Mouse (Mus musculus) liver (tissue): ENCODE results near the gene Pebp1.

Experiments used
- DNase-seq: peaks from one replicate; pipeline ENCODE4 v3.0.0-alpha.2; 2020; ENCODE audit warnings: mixed read lengths

Pebp1 gene

GRCm38 (mm10) chr5:117240321-117240731, 47.1 kb downstream of the Pebp1 start:
- no peak for DNase-seq

GRCm38 (mm10) chr5:117239106-117239505, 48.3 kb downstream of the Pebp1 start:
- no peak for DNase-seq

DNA sequence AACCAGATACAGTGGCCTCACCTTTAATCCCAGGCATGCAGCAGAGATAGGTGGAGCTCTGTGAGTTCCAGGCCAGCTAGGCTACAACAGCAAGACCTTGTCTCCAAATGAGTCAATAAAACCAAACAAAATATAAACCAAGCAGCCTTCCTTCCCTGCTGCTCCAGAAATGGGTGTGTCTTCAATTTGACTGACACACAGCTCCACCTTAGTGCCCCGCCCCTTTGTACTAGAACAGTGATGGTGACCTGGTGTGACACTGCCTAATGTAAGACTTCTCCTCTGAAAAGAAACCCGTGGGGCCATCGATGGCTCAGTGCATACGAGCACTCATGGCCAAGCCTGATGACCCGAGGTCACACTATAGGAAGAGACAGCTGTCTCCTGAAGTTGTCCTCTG, 50.9 kb downstream of the Pebp1 start:
- no peak for DNase-seq
